Mouse (Mus musculus) brain, embryonic 14.5 days (tissue): ENCODE results near the gene Pisd.

Experiments
- CTCF ChIP-seq: fragments of 200-500 bp; IDR thresholded peaks from 2 replicates; pipeline ENCODE4 v1.5.1; 2012; ENCODE audit warnings: inconsistent platforms, mild to moderate bottlenecking, moderate library complexity, borderline replicate concordance; ENCODE audit not compliant: insufficient read depth, insufficient read length; ENCODE audit errors: extremely low read depth
- POLR2A ChIP-seq: fragments of 200-500 bp; IDR thresholded peaks from 2 replicates; pipeline ENCODE4 v1.6.1; 2012; ENCODE audit warnings: mild to moderate bottlenecking, inconsistent platforms, borderline replicate concordance; ENCODE audit not compliant: poor library complexity, insufficient read depth, insufficient read length, severe bottlenecking; ENCODE audit errors: extremely low read depth

DNA sequence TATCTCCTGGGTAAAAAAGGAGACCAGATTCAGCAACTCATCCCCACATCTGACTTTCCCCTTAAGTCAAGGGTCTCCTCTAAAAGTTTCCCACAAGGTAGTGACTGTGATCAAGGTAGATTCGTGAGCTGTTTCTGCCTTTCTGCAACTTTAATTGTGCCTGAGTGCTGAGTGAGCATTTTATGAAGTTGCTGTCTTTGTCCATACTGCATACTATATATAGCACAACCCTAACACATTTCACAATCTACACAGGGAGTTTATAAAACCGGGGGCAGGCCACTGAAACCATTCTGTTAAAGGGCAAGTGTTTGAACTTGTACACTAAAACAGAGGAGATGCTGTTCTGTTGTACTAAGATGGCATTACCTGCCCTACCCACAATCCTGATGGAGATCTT lies 92.0 kb downstream of the Pisd start:
- TF ChIP-seq CTCF (no peak), POLR2A (no peak)
